Mouse (Mus musculus): ENCODE measurements around the gene Nat8. TPM values are rescaled to one million over a fixed set of nuclear protein-coding genes. Genes with fewer than 3 reads are reported as not detected.
"Not testable (repeated sequence)": the region's sequence is repeated elsewhere in the genome, so short reads cannot be mapped to it uniquely, and the experiment has no call there.

Nat8 gene
- not detected in 2 replicates for polyA plus RNA-seq (2012; ENCODE audit: insufficient read depth, insufficient read length, missing spikeins)

DNA sequence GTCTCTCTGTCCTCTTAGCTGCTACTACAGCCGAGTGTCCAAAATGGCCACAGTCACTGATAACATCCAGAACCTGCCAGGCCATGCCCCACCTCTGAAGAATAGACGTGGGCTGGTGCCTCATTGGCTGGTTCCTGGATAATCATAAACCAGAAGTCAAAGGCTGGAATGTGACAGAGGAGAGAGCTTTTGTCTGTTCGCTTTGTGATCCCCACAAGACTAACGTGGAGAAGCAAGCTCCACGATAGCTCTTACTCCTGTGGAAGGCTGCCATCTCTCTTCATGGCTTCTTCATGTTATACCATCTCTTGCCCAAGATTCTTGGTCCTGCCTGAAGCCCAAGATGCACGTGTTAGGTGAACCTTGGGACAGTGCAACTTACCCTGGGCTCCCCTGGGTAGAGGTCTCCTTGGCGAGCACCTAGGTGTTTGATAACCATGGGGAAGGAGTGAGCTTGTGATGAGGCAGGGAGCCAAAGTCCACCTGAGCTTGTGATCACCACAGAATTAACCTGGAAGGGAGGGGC is at the start of gene Nat8:
Nat8 (minus strand) TSS at position 287 of the 526 bp plus-strand sequence.
- 0 out of 2 replicates have a peak, but pooled peaks cover 3% of the 10 kb centered on the region for H3K4me1 ChIP-seq (ENCODE audit: control insufficient read depth, insufficient read depth, insufficient read length, low read length)
- H3K4me3 ChIP-seq (ENCODE audit: insufficient read depth, low read depth, low read length) = no peak within 1 kb of the TSS
- H3K27ac ChIP-seq (replicated peaks; ENCODE audit: low read depth, low read length) = no peak within 1 kb of the TSS

DNA sequence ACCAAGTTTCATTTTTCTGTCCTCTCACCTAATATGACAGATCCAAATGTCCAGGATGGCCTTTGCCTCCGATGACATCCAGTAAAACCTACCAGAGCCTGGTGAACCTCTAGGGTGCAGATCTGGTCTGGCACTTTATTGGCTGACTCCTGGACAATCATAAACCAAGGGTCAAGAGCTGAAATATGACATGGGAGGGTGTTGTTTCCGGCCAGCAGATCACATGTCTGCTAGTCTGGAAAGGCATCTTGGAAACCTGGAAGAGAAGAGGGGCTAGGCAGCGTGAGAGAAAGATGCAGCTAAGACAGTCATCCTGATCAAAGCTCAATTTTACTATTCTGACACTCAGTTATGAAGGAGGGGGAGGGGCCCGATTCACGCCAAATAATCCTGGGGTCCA is 37.1 kb upstream of the Nat8 start, which contains the start of gene Nat8f2:
Nat8f2 (minus strand) TSS at position 153 of the 400 bp plus-strand sequence.
- not testable (repeated sequence) for H3K4me1 ChIP-seq (ENCODE audit: control insufficient read depth, insufficient read depth, insufficient read length, low read length); H3K27ac ChIP-seq (replicated peaks; ENCODE audit: low read depth, low read length); H3K4me3 ChIP-seq (ENCODE audit: insufficient read depth, low read depth, low read length)

DNA sequence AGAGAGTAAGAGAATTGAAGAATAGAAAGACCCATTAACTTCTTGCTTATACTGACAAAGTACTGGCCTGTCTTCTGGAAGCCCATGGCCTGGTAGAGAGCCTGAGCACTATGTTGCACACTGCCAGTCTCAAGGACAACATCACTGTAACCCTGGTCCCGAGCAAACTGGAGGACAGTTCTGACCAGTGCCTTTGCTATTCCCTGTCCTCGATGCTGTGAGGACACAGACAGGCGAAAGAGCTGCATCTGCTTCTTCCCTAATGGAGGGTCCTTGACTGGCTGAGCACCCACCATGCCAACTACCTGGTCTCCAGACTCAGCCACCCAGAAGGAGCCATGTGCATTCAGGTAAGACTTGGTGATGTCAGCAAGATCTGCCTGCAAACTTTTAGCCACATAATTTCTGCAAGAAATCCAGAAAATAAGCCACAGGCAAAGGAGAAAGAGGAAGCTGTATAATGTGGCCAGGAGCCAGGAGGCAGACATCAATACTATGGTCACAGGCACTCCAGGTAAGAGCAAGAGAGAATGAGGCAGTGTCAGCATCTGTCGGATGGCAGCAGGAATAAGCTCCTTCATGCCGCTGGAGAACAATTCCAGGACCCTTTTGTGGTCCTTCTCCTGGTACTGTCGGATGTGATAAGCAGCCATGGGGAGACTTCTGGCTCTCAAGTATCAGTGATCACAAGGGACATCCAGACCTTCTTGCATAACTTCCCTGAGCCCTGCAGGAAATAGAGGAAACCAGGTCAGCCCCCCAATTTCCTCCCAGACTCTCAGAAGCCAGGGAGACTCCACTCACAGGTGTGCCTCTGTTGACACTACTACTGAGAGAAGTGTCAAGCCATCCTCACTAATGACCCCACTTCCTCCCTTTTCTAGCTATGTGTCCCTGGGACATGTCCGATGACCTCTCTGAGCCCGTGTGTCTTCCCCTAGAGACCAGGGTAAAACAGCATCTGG is 36.1 kb upstream of the Nat8 start:
- Histone ChIP-seq H3K4me3 (ENCODE audit: insufficient read depth, low read depth, low read length) (no peak overlapping the region), H3K27ac (replicated peaks; ENCODE audit: low read depth, low read length) (no peak overlapping the region), H3K4me1 (ENCODE audit: control insufficient read depth, insufficient read depth, insufficient read length, low read length) (no peaks in the 10 kb centered on the region)

DNA sequence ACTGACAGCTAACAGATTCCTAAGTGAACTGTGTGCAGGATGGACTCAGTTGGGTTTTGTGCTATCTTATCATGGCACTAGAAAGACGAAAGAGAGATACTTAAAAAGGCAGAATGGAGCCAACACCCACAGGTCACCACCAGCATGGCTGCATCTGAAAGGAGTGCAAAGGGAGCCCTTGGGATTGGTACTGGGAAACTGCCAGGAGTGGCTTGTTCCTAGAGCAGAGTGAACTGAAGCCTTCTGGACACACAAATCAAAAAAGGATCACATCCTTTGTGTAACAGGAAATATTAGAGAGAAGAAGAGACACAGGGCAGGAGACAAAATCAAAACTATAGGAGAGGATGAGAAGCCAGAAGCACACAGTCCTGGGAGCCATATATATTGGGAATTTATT is 35.1 kb upstream of the Nat8 start:
- not testable (repeated sequence) for H3K4me3 ChIP-seq (ENCODE audit: insufficient read depth, low read depth, low read length); H3K27ac ChIP-seq (replicated peaks; ENCODE audit: low read depth, low read length); H3K4me1 ChIP-seq (ENCODE audit: control insufficient read depth, insufficient read depth, insufficient read length, low read length)

DNA sequence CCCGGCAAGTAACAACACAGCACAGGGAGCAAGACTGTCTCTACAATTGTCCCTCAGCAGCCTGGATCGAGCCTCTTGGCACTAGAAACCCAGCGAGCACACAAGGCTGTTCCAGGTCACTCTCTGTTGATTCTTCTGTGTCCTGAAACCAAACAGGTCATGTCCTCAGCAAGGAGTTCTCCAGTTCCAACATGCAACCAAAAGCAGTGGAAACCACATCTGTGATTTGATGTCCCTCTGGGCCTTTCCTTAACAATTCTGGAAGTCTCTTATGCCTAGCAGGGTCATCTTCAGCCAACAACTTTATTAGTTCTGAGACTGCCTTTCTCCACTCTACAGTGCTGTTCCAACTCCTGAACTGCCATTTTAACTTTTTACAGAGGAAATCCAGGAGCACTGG is 34.3 kb upstream of the Nat8 start:
- not testable (repeated sequence) for H3K27ac ChIP-seq (replicated peaks; ENCODE audit: low read depth, low read length); H3K4me1 ChIP-seq (ENCODE audit: control insufficient read depth, insufficient read depth, insufficient read length, low read length); H3K4me3 ChIP-seq (ENCODE audit: insufficient read depth, low read depth, low read length)

DNA sequence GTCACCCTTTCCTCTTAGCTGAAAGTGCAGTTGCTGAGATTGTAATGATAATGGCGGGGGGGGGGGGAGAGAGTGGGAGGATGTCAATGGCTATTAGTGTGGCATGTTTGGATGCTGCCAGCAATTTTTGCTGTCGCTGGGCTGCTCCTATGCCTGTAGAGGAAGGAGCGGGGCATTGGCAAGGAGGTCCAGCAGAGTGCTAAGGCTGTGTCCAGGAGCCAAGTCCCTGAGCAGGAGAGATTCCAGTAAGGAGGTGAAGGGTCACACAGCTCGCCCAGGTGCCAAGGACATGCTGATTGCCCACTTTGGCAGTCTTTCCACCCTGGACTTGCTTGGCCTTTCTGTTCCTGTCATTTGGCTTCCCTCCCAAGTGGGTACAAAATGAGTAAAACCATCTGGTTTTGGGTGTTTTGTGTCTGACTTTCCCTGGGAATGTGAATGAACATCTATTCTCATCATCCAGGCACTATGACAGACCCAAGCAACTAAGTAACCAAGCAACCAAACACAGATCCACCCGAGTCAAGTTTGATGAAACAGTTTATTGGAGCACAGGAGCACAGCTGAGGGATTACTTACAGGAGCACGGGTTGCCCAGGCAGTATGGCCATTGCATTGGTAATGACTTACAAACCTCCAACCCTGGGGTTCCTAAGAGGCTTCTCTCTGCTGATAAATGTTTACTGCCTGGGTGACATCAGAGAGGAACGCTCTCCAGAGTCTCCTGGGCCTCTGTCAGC is 33.2 kb upstream of the Nat8 start:
- H3K4me3 ChIP-seq (ENCODE audit: insufficient read depth, low read depth, low read length); H3K27ac ChIP-seq (replicated peaks; ENCODE audit: low read depth, low read length); H3K4me1 ChIP-seq (ENCODE audit: control insufficient read depth, insufficient read depth, insufficient read length, low read length): not testable (repeated sequence)

DNA sequence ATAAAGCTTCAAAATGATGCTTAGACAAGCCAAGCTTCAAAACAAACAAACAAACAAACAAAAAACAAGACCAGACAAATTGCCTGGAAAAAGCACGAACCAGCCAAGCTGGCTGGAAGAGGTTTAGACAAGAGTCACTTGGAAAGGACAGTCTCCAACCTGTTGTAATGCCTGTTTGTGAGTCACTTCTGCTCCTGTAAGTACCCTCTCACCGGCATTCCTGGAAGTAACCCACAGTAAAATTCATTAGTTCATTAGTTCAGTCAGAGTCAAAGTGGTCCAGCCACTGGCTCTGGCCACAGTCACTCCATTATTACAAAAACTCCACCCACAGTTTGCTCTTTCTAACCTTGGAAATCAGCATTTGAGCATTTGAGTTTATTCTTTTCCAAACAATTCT is 32.0 kb upstream of the Nat8 start:
- H3K4me3 ChIP-seq (ENCODE audit: insufficient read depth, low read depth, low read length) = no peak overlapping the region
- H3K4me1 ChIP-seq (ENCODE audit: control insufficient read depth, insufficient read depth, insufficient read length, low read length) = no peaks in the 10 kb centered on the region
- no peak overlapping the region for H3K27ac ChIP-seq (replicated peaks; ENCODE audit: low read depth, low read length)

DNA sequence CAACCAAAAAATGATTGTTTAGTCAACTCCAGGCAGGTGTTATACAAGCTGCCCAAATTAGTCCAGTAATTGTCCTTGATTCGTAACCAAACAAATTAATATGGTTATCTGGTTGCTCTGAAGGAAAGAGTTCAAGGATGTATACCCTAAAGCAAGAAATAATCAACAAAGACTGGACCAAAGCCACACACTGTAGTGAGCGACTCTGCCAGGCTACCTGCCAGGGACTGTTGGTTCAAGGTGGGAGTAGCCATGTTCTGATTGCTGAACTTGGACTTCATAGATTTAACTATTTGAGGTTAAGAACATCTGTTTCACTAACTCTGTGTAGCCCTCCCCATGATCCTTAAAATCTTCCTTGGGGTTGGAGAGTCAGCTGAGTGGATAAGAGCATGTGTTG is 31.3 kb upstream of the Nat8 start:
- H3K4me3 ChIP-seq (ENCODE audit: insufficient read depth, low read depth, low read length) = no peak overlapping the region
- no peaks in the 10 kb centered on the region for H3K4me1 ChIP-seq (ENCODE audit: control insufficient read depth, insufficient read depth, insufficient read length, low read length)
- H3K27ac ChIP-seq (replicated peaks; ENCODE audit: low read depth, low read length) = no peak overlapping the region

DNA sequence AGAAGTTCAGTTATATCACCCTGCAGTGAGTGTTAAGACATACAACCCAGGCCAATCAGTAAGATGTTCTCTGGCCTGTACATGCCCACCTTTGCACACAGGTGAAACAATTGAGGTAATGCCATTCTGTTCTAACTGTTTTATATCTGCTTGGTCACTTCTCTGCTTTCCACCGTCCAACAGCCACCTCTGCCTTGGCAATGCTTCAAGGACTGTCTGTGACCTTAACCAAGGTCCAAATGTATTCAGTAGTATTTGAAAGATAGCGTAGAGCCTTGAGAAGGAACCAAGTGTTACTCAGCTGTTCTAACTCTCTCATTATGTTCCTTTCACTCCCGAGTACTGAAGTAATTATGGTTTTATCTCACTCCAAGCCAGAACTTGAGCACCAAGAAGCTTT is 30.7 kb upstream of the Nat8 start:
- Histone ChIP-seq H3K4me1 (ENCODE audit: control insufficient read depth, insufficient read depth, insufficient read length, low read length) (no peaks in the 10 kb centered on the region), H3K27ac (replicated peaks; ENCODE audit: low read depth, low read length) (no peak overlapping the region), H3K4me3 (ENCODE audit: insufficient read depth, low read depth, low read length) (no peak overlapping the region)

DNA sequence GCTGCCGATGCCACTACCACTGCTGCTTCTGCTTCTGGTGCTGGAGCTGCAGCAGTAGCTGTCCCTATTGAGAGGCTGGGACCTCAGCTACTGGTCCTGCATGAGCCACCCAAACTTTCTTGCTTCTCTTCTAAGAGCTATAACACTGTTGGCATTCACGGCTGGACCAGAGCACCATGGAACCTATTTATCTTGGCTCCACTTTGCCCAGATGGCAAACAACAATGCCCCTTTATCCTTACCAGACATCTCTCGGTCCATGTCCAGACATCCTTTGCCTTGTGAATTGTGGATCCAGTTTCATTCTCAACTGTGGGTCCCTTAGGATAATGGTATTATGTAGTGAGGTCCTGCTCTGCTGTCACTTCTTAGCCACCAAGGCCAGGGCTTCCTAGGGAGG is 29.4 kb upstream of the Nat8 start:
- Histone ChIP-seq H3K27ac (replicated peaks; ENCODE audit: low read depth, low read length) (no peak overlapping the region), H3K4me3 (ENCODE audit: insufficient read depth, low read depth, low read length) (no peak overlapping the region), H3K4me1 (ENCODE audit: control insufficient read depth, insufficient read depth, insufficient read length, low read length) (no peaks in the 10 kb centered on the region)

DNA sequence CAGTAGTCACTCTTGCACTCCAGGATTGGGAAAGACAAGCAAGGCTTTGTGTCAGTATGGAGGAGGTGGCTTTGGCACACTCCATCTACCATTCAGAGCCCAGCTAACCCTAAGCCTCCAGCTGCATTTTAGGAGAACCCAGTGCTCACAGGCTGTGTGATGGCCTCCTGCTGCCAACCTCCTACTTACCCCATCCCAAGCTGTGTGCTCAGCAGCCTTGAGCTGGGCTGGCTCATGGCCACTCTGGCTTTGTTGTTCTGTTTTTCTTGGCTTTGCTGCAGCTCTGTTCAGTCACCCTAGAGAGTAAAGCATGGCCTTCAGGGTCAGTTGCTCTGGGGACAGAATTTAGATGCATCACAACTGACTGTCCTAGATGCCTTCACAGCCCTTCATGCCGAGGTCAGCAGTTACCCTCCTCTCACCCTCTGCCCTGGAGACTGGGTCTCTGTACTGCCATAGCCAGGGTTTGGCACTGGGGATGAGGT is 24.4 kb upstream of the Nat8 start:
- H3K4me1 ChIP-seq (ENCODE audit: control insufficient read depth, insufficient read depth, insufficient read length, low read length) = peaks cover 3% of the 10 kb centered on the region; the same call in 1 of the 2 replicates
- no peak overlapping the region for H3K27ac ChIP-seq (replicated peaks; ENCODE audit: low read depth, low read length)
- no peak overlapping the region for H3K4me3 ChIP-seq (ENCODE audit: insufficient read depth, low read depth, low read length)

DNA sequence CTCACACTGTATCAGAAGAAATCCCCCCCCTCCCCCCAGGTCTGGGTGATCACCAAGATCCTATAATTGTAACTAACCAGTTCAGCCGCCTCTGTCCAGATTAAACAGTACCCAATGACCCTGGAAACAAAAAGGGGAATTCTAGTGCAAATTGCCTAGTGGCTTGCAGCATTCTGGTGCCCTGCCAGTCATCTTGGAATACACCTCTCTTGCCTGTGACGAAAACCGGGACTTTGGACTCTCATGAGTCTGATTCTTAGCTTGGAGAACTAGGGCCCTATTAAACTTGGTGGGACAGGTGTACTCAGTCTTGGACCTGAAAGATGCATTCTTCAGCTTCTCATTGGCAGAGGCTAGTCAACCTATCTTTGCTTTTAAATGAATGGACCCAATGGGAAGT is 21.6 kb upstream of the Nat8 start:
- H3K4me1 ChIP-seq (ENCODE audit: control insufficient read depth, insufficient read depth, insufficient read length, low read length) = peaks cover 5% of the 10 kb centered on the region; the same call in 1 of the 2 replicates
- no peak overlapping the region for H3K27ac ChIP-seq (replicated peaks; ENCODE audit: low read depth, low read length)
- H3K4me3 ChIP-seq (ENCODE audit: insufficient read depth, low read depth, low read length) = no peak overlapping the region

DNA sequence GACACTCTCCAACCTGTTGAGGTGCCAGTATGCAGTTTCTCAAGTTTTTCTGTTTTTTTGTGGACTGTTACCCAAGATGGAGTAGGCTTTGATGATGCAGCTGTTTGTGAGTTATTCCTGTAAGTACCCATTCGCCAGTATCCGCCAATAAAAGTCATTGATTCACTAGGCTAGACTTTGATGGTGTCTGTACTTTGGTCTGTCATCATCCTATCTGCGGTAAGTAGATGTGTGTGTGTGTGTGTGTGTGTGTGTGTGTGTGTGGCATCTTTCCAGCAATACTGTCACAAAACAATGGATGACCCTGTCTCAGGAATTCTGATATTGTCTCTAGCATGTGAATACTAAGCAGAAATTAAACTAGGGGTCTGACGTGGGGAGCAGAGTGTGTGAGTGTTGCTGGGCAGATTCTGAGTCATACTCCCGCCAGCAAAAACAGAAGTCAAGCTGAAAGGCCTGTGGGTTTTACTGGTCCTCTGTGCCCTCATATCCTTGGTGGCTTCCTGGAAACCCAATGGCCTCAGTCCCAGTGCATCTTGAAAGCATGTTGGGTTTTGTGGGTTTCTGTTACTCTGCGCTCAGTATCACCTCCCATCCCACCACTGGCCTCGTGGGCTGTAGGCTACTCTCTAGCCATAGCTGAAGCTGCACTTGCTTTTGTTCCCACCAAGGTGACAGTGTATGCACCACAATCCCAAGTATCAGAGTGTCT is 19.3 kb upstream of the Nat8 start:
- Histone ChIP-seq H3K27ac (replicated peaks; ENCODE audit: low read depth, low read length) (no peak overlapping the region), H3K4me1 (ENCODE audit: control insufficient read depth, insufficient read depth, insufficient read length, low read length) (peaks cover 5% of the 10 kb centered on the region; the same call in 1 of the 2 replicates)

DNA sequence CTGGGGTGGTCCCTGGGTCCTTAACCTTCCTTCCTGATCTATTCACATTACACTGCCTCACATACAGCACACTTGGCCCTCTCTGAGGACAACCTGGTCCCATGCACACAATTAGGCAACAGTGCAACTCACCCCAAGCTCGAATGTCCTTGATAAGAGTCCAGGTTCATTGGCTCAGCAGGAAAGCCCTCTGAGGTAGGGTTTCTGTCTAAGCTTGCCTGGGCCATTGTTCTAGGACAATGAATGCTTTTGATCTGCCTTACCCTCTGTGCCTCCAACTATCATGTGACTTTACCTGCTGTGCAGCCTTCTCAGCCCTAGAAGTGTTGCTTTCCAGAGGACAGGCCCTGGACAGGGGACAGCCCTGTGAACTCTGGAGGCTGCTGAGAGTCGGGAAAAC is 17.4 kb upstream of the Nat8 start:
- Histone ChIP-seq H3K27ac (replicated peaks; ENCODE audit: low read depth, low read length) (no peak overlapping the region), H3K4me1 (ENCODE audit: control insufficient read depth, insufficient read depth, insufficient read length, low read length) (peaks cover 5% of the 10 kb centered on the region; the same call in 1 of the 2 replicates), H3K4me3 (ENCODE audit: insufficient read depth, low read depth, low read length) (no peak overlapping the region)

More for the DNA sequence above, 19.3 kb upstream of the Nat8 start:
- no peak overlapping the region for H3K4me3 ChIP-seq (ENCODE audit: insufficient read depth, low read depth, low read length)
